Mouse (Mus musculus) kidney, postnatal 25 days (tissue): ENCODE measurements around the gene A730009L09Rik.

Experiments used
- DNase-seq, 2 experiments: peaks; one replicate each; pipeline ENCODE4 v3.0.0; 2021; ENCODE audit warnings: mixed read lengths in 2 of 2

A730009L09Rik gene

GRCm38 (mm10) chr16:84514821-84515220, at the start of gene A730009L09Rik:
TSS of gene A730009L09Rik (plus strand) at chr16:84515121.
- DNase-seq = no peak

GRCm38 (mm10) chr16:84465581-84466165, 49.2 kb upstream of the A730009L09Rik start:
- no peak for DNase-seq

GRCm38 (mm10) chr16:84468898-84469297, 46.0 kb upstream of the A730009L09Rik start:
- DNase-seq = no peak

- DNase-seq = no peak
Measured at GRCm38 (mm10) chr16:84469994-84470393, 44.9 kb upstream of the A730009L09Rik start.

- DNase-seq = no peak
Measured at GRCm38 (mm10) chr16:84473406-84473805, 41.5 kb upstream of the A730009L09Rik start.

GRCm38 (mm10) chr16:84474712-84475111, 40.2 kb upstream of the A730009L09Rik start:
- no peak for DNase-seq

GRCm38 (mm10) chr16:84476948-84477347, 38.0 kb upstream of the A730009L09Rik start:
- no peak for DNase-seq

- no peak for DNase-seq
Measured at GRCm38 (mm10) chr16:84477528-84477927, 37.4 kb upstream of the A730009L09Rik start.

- no peak for DNase-seq
Measured at GRCm38 (mm10) chr16:84477952-84478351, 37.0 kb upstream of the A730009L09Rik start.

- no peak for DNase-seq
Measured at GRCm38 (mm10) chr16:84485931-84486330, 29.0 kb upstream of the A730009L09Rik start.

- no peak for DNase-seq
Measured at GRCm38 (mm10) chr16:84494818-84495217, 20.1 kb upstream of the A730009L09Rik start.

- peak in 1 of 2 experiments; percentile 5 for DNase-seq
Measured at GRCm38 (mm10) chr16:84495438-84495837, 19.5 kb upstream of the A730009L09Rik start.

GRCm38 (mm10) chr16:84507681-84508080, 7.2 kb upstream of the A730009L09Rik start:
- DNase-seq = no peak

GRCm38 (mm10) chr16:84521975-84522635, 7.2 kb downstream of the A730009L09Rik start:
- no peak for DNase-seq

GRCm38 (mm10) chr16:84523061-84523460, 8.1 kb downstream of the A730009L09Rik start:
- peak in 1 of 2 experiments; percentile 34 for DNase-seq

GRCm38 (mm10) chr16:84527375-84527774, 12.5 kb downstream of the A730009L09Rik start:
- DNase-seq = peak; percentile 52 to 83

GRCm38 (mm10) chr16:84532803-84533202, 17.9 kb downstream of the A730009L09Rik start:
- no peak for DNase-seq

- no peak for DNase-seq
Measured at GRCm38 (mm10) chr16:84546059-84546458, 31.1 kb downstream of the A730009L09Rik start.

- no peak for DNase-seq
Measured at GRCm38 (mm10) chr16:84549122-84549521, 34.2 kb downstream of the A730009L09Rik start.

- DNase-seq = no peak
Measured at GRCm38 (mm10) chr16:84550445-84550844, 35.5 kb downstream of the A730009L09Rik start.

GRCm38 (mm10) chr16:84553981-84554380, 39.1 kb downstream of the A730009L09Rik start:
- DNase-seq = no peak

- DNase-seq = no peak
Measured at GRCm38 (mm10) chr16:84558113-84558917, 43.4 kb downstream of the A730009L09Rik start.

- no peak for DNase-seq
Measured at GRCm38 (mm10) chr16:84559569-84560278, 44.8 kb downstream of the A730009L09Rik start.
